Mouse (Mus musculus): Measurements from ENCODE around the gene Xbp1.
A peak's percentile ranks its signal among the peaks of the same experiment; 100 is the strongest.

Gene Xbp1

DNA sequence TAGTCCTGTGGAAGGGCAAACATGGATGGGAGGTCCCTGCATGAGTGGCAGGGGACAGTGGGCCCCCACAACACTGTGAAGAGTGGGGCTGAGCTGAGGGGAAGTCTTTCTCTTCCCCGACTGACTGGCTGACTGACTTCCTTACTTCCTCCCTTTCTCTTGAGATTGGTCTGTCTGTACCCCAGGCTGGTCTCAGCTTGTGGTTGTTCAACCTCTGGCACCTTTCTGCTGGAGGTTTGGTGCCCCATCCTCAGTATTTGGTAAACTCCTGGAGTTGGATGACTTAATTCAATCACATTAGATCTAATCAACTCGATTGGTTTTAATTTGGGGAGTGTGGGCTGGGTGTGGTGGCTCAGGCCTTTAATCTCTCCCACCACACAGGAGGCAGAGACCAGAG is 46.0 kb downstream of the Xbp1 start:
- no peak for DNase-seq (ENCODE audit: extremely low read depth, low read depth)

DNA sequence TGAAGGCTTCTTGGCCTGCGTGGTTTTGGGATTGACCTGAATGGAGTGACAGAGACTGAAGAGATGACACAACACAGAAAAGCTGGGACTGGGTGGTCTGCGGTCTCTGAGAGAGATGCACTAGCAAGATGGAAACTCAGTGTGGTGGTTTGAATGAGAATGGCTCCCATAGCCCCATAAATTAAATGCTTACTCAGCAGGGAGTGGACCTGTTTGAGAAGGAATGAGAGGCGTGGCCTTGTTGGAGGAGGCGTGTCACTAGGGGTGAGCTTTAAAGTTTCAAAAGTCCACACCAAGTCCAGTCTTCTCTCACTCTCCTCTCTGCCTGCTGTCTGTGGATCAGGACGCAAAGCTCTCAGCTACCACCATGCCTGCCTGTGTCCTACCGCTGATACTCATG is 47.2 kb downstream of the Xbp1 start:
- no peak for DNase-seq (ENCODE audit: extremely low read depth, low read depth)

DNA sequence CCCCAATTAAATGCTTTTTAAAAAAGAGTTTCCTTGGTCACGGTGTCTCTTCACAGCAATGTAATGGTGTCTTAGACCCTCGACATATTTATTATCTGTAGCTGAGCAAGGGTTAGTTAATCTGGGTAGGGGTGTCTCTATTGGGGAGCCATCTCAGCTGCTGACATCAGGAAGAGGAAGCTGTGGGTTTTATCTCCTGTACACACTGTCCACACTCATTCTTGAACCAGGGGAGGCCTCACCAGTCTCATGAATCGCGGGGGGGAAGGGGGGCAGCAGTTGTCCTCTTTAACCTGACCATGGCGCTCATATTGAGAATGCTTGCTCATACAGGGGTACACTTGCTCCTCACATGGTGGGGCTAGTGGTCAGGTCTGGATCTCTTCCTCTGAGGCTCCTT is 47.6 kb downstream of the Xbp1 start:
- peak; percentile 90 for DNase-seq (ENCODE audit: extremely low read depth, low read depth)

DNA sequence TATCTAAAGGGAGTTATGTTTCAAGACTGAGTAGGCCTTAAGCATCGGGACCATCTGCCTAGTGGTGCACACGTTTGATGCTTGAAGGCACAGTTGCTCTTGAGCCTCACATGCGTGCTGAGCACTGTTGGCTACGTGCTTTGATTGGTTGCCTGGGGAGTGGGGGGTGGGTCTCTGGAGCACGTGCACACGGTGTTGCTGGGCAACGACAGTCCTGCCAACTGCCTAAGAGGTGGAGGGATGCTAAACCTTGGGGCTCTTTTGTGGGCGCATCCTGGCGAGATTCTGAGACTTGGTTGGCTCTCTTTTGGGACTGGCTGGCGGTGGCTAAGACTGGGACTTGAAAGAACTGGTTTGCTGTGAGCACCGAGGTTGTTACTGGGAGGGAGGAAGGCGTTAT is 49.0 kb downstream of the Xbp1 start, which contains the start of gene Ankrd36:
Gene Ankrd36 (plus strand): TSS at position 211 of the 400 bp plus-strand sequence.
- no peak for DNase-seq (ENCODE audit: extremely low read depth, low read depth)

DNA sequence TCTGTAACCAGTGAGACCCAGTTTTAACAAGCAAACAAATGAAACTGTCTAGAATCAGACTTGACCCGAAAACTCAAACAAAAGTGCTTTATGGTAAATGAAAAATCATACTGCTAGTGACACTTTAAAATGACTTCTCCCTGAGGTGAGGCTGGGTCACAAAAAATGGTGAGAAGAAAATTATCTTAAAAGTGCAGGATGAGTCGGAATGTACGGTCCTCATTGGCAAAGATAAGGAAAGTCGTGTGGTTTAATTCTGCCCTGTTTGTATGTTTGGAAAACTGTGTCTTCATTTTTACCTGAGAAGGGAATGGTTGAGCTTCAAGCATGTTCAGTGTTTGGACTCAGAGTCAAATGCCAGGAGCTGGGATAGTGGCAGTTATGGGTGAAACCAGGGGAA is 51.4 kb downstream of the Xbp1 start:
- peak; percentile 39 for DNase-seq (ENCODE audit: extremely low read depth, low read depth)

DNA sequence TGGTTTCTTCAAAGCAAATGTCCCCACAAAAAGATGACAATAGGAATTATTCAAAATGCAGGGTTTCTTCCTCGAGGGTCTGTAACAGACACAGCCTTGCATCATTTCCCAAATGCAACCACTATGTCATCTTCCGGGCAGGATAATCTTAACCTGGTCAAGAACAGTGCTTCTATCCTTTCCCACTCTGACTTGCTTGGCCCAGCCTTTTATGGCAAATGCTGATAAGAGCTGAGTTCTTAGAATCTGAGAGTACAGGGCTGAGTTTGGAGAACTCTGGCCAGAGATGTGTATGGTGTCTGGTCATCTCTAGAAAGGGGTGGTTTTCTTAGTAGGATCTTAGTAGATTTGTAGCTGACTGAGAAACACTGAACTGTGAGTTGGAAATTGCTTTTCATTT is 53.4 kb downstream of the Xbp1 start:
- peak; percentile 83 for DNase-seq (ENCODE audit: extremely low read depth, low read depth)

DNA sequence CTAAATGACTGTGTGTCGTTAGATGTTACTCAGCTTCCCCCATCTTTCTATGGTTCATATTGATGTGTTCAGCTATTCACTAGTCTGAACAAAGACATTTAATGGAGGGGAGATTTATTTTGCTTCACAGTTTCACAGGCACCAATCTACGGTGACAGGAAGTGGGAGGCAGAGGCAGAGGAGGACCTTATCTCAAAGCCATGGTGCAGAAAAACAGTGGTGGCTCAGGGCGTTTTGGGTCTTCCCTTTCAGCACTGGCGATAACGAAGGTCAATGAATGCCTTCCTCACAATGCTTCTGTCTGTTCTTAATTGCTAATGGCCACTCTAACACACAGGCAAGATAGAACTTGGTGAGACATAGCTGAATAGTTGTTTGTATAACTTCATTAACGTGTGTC is 54.6 kb downstream of the Xbp1 start:
- DNase-seq (ENCODE audit: extremely low read depth, low read depth) = peak; percentile 63
